Mouse (Mus musculus) lung, adult 18-20 months (tissue): ENCODE results near the gene Uhrf2.

Source experiments
- DNase-seq, 2 experiments: peaks; one replicate each; pipeline ENCODE4 v3.0.0; 2022; ENCODE audit warnings: mixed read lengths in 2 of 2

The Uhrf2 gene

GRCm38 (mm10) chr19:30125670-30126059 is 95.4 kb downstream of the Uhrf2 start:
- no peak for DNase-seq

GRCm38 (mm10) chr19:30128177-30128576 is 97.9 kb downstream of the Uhrf2 start:
- no peak for DNase-seq

GRCm38 (mm10) chr19:30136308-30136707 is 106.0 kb downstream of the Uhrf2 start:
- DNase-seq, result no peak
